Mouse (Mus musculus) CH12.LX (cell line): Measurements from ENCODE around the gene Inpp4b.

Experiments used
- CTCF ChIP-seq, 2 experiments: IDR thresholded peaks in 1 of 2; conservative IDR thresholded peaks in 1 of 2; 2 replicates each; pipeline ENCODE4 v1.5.1; 2011 to 2012; ENCODE audit warnings: low read depth in 2 of 2, low read length in 2 of 2, improper control_type of control experiment in 1 of 2, inconsistent platforms in 1 of 2, mild to moderate bottlenecking in 1 of 2, moderate library complexity in 1 of 2
- EP300 ChIP-seq: IDR thresholded peaks from 2 replicates; pipeline ENCODE4 v1.6.1; 2011; ENCODE audit warnings: low read length, improper control_type of control experiment
- HCFC1 ChIP-seq: IDR thresholded peaks from 2 replicates; pipeline ENCODE4 v1.6.1; 2012; ENCODE audit warnings: low read depth, mild to moderate bottlenecking, inconsistent platforms, low read length, improper control_type of control experiment
- RAD21 ChIP-seq: IDR thresholded peaks from 2 replicates; pipeline ENCODE4 v1.6.1; 2011; ENCODE audit warnings: low read depth, mild to moderate bottlenecking, low read length, improper control_type of control experiment, moderate library complexity
- ZC3H11A ChIP-seq: IDR thresholded peaks from 2 replicates; pipeline ENCODE4 v1.6.1; 2012; ENCODE audit warnings: low read depth, mild to moderate bottlenecking, inconsistent platforms, low read length, improper control_type of control experiment

GRCm38 (mm10) chr8:81388953-81389352 is 46.6 kb downstream of the Inpp4b start:
- TF ChIP-seq EP300 (no peak), HCFC1 (no peak), ZC3H11A (no peak), CTCF (conservative IDR thresholded peaks at IDR 0.05 in 1 of 2, IDR thresholded peaks at IDR 0.05 in 1 of 2; ENCODE audit: low read depth in 2 of 2, low read length in 2 of 2) (no peak), RAD21 (no peak)
